Mouse (Mus musculus) activated CD4-positive, CD25-positive, alpha-beta regulatory T cell, adult 4 months (primary cell): ENCODE data around the gene Pipox. TPM values are rescaled to one million over a fixed set of nuclear protein-coding genes. Genes with fewer than 3 reads are reported as not detected.
A peak's percentile ranks its signal among the peaks of the same experiment; 100 is the strongest.

Source experiments
- ATAC-seq: one replicate; pipeline ENCODE4 v1.8.0; 2017
- polyA plus RNA-seq, 2 experiments: library from polyadenylated mRNA; unstranded; fragments of 100-300 nt; shearing (Covaris generic); gene quantifications; one replicate each; pipeline ENCODE4 v1.2.1; 2017

Pipox gene
- polyA plus RNA-seq, 2 experiments from 2014 or later, result 0.52 to 1.6 TPM

DNA sequence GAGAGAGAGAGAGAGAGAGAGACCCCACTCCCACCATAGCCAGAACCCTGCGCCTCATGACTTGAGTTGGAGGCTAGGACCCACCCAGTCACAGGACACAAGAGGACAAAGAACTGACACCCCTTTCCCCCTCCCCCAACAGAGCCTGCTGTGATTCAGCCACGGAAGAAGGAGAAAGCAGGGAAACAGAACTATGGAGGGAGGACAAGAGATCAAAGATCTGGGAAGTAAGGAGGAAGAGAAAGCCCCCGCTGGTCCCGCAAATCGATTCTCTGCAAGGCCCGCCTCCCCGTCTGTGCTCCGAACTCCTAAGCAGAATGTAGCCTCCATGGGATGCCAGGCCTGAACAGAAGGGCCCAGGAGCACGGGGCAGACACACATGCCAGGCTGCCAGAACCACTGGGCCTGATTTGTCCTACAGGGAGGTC is 12.9 kb upstream of the Pipox start:
- no peak for ATAC-seq

GRCm38 (mm10) chr11:77906097-77906687 is 12.3 kb upstream of the Pipox start:
- ATAC-seq, result no peak

GRCm38 (mm10) chr11:77904707-77905106 is 10.8 kb upstream of the Pipox start:
- no peak for ATAC-seq

GRCm38 (mm10) chr11:77903761-77904160 is 9.9 kb upstream of the Pipox start:
- no peak for ATAC-seq

- no peak for ATAC-seq
Observed at GRCm38 (mm10) chr11:77901775-77902355, 8.0 kb upstream of the Pipox start.

DNA sequence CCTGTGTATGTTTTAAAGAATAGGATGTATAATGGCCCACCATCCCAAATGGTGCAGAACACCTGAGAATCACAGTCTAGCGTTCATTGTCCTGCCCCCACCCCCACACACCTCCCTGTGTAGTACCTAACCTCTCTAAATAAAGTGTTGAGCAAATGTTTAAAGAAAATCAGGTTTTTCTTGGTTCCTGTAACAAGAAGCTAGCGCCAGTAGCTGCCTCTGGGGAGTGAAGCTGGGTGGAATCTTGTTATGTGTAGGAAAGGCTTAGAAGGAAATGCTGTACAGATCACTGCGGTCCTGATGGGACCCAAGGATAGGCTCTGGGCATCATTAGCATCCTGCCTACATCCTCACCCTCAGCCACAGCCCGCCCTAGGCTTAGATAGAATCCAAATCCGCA is 7.5 kb upstream of the Pipox start:
- no peak for ATAC-seq

DNA sequence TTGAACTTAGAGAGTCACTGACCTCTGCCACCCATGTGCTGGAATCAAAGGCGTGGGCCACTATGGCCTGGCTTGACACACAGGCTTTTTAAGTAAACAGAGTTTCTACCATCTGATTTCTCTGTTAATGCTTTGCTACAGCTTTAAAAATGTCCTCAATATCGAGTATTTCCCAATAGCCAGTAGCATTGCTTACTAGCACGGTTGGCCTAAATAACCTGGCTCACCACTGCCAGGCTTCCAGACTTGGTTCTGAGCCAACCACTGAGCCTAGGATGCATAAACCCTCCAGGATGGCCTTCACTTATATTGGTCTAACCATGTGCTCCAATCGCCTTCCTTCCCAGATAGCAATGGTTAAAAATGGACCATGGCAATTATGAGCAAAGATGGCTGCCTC is 6.8 kb upstream of the Pipox start:
- no peak for ATAC-seq

- no peak for ATAC-seq
Observed at GRCm38 (mm10) chr11:77900187-77900586, 6.3 kb upstream of the Pipox start.

GRCm38 (mm10) chr11:77896820-77897805 is 3.2 kb upstream of the Pipox start:
- ATAC-seq, result no peak

DNA sequence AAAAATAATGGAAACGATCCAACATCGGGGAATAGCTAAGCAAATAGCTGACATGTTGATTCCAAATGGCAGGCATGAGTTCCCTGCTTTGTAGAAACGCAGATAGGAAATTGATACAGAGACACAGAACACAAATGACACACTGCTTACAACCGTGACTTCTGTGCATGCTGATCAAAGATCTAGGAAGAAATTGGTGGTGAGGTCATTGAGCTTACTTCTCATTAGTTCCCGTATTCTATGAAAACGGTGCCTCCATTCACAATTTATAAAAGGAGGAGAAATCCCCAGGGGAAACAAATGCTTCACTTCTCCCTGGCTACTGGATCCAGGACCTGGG is 2.6 kb upstream of the Pipox start:
- ATAC-seq, result no peak

- no peak for ATAC-seq
Observed at GRCm38 (mm10) chr11:77896011-77896410, 2.1 kb upstream of the Pipox start.

DNA sequence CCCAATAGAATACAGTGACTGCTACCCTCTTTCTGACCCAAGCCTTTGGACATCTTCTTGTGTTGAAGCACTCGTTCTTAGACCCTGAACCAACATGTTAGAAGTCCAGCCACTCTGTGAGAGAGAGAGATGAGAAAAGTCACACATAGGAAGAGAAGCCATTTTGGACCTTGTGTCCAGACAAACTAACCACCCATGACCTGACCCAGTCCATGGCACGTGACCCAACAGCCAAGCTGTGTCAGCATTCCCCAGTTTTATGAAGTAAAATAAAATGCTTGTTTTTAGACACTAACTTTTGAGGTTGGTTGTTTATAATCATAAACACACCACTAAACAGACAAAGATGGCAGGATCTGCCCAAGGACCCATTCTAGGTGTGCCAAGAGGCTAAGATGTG is 1.1 kb upstream of the Pipox start:
- no peak for ATAC-seq

- ATAC-seq, result no peak
Observed at GRCm38 (mm10) chr11:77893283-77893682, 613 bp downstream of the Pipox start.

DNA sequence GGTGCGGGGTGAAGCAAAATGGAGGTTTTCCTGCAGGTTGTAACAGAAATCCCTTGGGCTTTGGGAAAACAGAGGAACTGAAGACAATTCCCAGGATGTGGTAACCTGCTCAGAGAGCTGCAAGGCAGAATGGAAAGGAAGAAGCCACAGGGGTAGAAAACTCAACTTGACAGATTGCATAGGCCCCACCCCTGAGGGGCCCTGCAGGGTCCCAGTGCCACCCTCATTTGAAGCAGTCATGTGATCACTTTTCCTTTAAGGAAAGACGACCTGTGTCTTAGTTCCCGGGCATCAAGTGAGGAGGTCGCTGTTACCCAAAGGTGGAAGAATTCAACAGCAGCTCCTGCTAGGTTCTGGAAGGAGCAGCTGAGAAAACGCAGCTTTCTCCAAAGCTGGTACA is 1.0 kb downstream of the Pipox start:
- ATAC-seq, result no peak

DNA sequence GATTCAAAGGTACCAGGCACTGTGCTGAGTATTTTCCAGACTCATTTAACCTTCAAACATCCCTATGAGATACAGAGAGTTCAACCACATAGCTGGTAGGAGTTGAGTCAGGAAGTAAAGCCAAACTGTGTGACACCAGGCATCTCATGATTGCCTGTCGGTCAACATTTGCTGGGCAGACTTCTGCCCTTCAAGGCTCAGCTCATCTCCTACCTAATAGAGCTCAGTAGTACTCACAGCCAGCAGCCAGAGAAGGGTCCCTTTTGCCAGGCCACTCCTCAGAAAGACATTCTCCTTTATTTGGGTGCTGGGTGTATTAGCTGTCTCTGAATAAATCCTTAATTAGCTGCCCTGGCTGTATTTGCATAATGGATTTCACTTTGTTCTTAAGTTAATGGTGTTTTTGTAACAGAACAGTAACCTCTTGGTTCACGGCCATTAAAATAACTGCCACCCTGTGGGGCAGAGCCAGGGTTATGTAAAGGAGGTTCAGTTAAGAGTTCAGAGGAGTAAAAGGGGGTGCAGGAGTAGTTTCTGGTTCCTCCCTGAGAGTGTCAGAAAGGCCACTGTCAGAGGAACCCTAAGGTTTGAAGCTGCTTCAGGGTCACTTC is 3.1 kb downstream of the Pipox start:
- no peak for ATAC-seq

- ATAC-seq, result no peak
Observed at GRCm38 (mm10) chr11:77889484-77889883, 4.4 kb downstream of the Pipox start.

GRCm38 (mm10) chr11:77888846-77889245 is 5.0 kb downstream of the Pipox start:
- ATAC-seq, result no peak

DNA sequence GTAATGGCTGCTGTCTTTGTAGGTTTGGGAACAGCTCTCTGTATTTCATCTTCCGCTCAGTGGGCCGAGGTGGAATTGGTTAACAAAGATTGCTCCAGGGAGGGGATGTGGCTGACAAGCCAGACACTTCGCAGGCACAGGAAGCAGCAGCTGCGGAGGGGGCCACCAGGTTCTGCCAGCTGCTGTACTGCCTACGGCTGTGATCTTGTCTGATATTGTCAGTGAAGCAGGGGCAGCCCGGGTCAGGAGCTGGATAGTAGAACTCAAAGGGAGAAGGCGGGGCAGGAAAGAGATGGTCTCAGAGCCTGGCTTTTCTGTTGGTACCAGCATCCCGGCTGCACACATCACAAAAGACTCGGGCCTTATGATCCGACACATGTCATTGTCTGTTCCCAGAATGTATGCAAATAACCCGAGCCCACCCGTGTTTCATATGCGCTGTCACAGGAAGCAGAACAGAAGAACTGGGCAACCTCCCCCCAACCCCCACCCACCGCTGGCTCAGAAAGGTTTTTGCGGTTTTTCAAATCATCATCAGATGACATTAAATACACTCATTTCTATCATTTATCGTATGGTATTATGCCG is 6.4 kb downstream of the Pipox start:
- peak; percentile 86 for ATAC-seq

- ATAC-seq, result no peak
Observed at GRCm38 (mm10) chr11:77885246-77885575, 8.7 kb downstream of the Pipox start.

- no peak for ATAC-seq
Observed at GRCm38 (mm10) chr11:77884524-77885245, 9.2 kb downstream of the Pipox start.

- no peak for ATAC-seq
Observed at GRCm38 (mm10) chr11:77876760-77877148, 17.1 kb downstream of the Pipox start.
